Mouse (Mus musculus) midbrain, embryonic 16.5 days (tissue): ENCODE measurements around the gene AY074887. TPM values are rescaled to one million over a fixed set of nuclear protein-coding genes. Genes with fewer than 3 reads are reported as not detected.
"Not testable (repeated sequence)": the region's sequence is repeated elsewhere in the genome, so short reads cannot be mapped to it uniquely, and the experiment has no call there.

Experiments used
- ATAC-seq: fragments of 200-750 bp; cut with Nextera tagmentation; 2 replicates; pipeline ENCODE4 v1.8.0; 2017; ENCODE audit warnings: moderate TSS enrichment
- H3K27ac ChIP-seq: fragments of 300-500 bp; sonication (generic); 2 replicates; pipeline ENCODE4 v1.5.1; 2014; ENCODE audit warnings: mild to moderate bottlenecking, low read length, mixed read lengths
- H3K27me3 ChIP-seq: fragments of 300-500 bp; sonication (generic); 2 replicates; pipeline ENCODE4 v1.6.1; 2014; ENCODE audit warnings: low read depth, low read length, mixed read lengths; ENCODE audit not compliant: control insufficient read depth, insufficient read depth
- H3K36me3 ChIP-seq: fragments of 300-500 bp; sonication (generic); 2 replicates; pipeline ENCODE4 v1.6.1; 2014; ENCODE audit warnings: mild to moderate bottlenecking, low read length, moderate library complexity, mixed read lengths; ENCODE audit not compliant: control insufficient read depth, insufficient read depth
- H3K4me1 ChIP-seq: fragments of 300-500 bp; sonication (generic); 2 replicates; pipeline ENCODE4 v1.6.1; 2014; ENCODE audit warnings: mild to moderate bottlenecking, low read length, mixed read lengths; ENCODE audit not compliant: control insufficient read depth, insufficient read depth
- H3K4me2 ChIP-seq: fragments of 300-500 bp; sonication (generic); 2 replicates; pipeline ENCODE4 v1.6.1; 2014; ENCODE audit warnings: mild to moderate bottlenecking, low read length, mixed read lengths
- H3K4me3 ChIP-seq: fragments of 300-500 bp; sonication (generic); 2 replicates; pipeline ENCODE4 v1.5.1; 2014; ENCODE audit warnings: low read depth, mild to moderate bottlenecking, low read length, moderate library complexity, mixed read lengths
- H3K9ac ChIP-seq: fragments of 300-500 bp; sonication (generic); 2 replicates; pipeline ENCODE4 v1.6.1; 2014; ENCODE audit warnings: low read depth, low read length, mixed read lengths
- H3K9me3 ChIP-seq: fragments of 300-500 bp; sonication (generic); replicated peaks from 2 replicates; pipeline ENCODE4 v1.6.1; 2014; ENCODE audit warnings: mild to moderate bottlenecking, low read length, mixed read lengths; ENCODE audit not compliant: control insufficient read depth, poor library complexity, severe bottlenecking
- WGBS: fragments of 180-500 bp; shearing (Covaris S2); extraction: QIAGEN DNeasy Blood & Tissue Kit; methylation state at CpG from one replicate; pipeline ENCODE4 v1.1.7; 2014; 5-methylcytosine and 5-hydroxymethylcytosine counted together
- polyA plus RNA-seq: library from polyadenylated mRNA; unstranded; fragments of >200 nt; fragmentation: Nextera tagmentation; extraction: Ambion mirVana; gene quantifications from 2 replicates; pipeline ENCODE4 v1.2.1, GENCODE M21; 2015

Gene AY074887
- polyA plus RNA-seq, 1 experiment from 2014 or later = 1.2 TPM

DNA sequence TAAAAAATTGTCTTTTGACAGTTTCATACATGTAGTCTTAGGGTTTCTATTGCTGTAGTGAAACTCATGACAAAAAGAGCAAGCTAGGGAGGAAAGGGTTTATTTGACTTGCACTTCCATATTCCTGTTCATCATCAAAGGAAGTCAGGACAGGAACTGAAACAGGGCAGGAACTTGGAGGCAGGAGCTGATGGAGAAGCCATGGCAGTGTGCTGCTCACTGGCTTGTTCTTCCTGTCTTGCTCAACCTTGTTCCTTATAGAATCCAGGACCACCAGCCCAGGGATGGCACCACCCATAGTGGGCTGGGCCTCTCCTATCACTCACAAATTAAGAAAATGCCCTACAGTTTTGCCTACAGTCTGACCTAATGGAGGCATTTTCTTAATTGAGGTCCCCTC lies 12.9 kb upstream of the AY074887 start:
- ATAC-seq = no peak
- no peak overlapping the region for H3K27ac ChIP-seq
- no peaks in the 10 kb centered on the region for H3K27me3 ChIP-seq
- H3K4me1 ChIP-seq = no peaks in the 10 kb centered on the region
- H3K9me3 ChIP-seq = no peaks in the 10 kb centered on the region
- H3K4me2 ChIP-seq = no peak overlapping the region
- peaks cover 4% of the 10 kb centered on the region for H3K36me3 ChIP-seq
- no peak overlapping the region for H3K9ac ChIP-seq
- no peak overlapping the region for H3K4me3 ChIP-seq

DNA sequence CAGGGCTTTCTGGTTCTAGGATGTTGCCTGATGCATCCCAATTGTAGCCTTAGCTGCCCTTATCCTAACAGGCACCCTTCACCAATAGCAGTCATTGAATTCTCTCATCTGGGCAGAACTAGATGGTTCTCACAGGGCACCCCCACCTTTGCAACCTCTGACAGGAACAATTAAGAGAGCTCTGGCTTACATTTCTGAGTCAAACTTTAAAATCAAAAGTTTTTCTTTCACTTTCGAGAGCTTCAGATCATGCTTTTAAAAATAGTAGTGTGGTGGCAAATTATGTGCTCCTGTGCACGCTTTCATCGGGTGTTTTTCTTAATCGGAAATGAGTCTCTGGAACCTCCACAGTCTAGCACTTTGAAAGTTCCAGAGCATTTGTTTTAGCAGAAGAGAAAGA lies 10.3 kb upstream of the AY074887 start:
- no peak overlapping the region for H3K9ac ChIP-seq
- no peak overlapping the region for H3K4me3 ChIP-seq
- no peaks in the 10 kb centered on the region for H3K9me3 ChIP-seq
- no peaks in the 10 kb centered on the region for H3K27me3 ChIP-seq
- no peaks in the 10 kb centered on the region for H3K4me1 ChIP-seq
- H3K27ac ChIP-seq = no peak overlapping the region
- no peak for ATAC-seq
- H3K4me2 ChIP-seq = no peak overlapping the region
- WGBS = 91% methylated on average over 4 of the region's 4 CpGs
- H3K36me3 ChIP-seq = peaks cover 16% of the 10 kb centered on the region

DNA sequence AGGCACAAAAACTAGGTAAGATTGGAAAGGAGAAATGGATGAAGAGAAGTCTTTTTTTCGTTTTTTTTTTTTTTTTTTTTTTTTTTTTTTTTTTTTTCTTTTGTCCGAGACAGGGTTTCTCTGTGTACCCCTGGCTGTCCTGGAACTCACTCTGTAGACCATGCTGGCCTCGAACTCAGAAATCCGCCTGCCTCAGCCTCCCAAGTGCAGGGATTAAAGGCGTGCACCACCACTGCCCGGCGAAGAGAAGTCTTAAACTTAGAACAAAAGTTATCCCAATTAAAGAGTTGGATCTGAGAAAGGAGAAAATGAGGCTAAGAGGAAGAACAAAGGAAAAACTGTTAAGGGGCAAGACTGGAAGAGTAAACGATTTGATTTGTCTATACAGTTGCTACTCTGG lies 636 bp downstream of the AY074887 start:
- peak; percentile 54; the same call in 1 of the 2 replicates for ATAC-seq

DNA sequence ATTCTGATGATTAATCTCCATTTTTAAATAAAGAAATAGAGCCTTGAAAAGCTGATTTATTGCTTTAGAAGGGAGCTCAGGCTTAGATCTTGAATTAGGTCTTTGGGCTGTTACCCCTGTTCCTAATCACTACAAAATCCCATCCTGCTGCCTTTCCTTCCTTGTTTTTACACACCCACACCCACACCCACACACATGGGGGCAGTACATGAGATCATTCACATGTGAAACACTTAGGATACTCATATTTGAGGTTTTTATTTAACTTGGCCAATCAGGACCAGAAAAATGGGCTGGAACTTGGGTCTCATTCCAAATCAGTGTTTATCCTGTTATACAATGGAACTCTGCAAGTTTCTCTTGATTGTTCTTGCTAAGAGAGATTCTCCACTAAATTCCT lies 1.3 kb downstream of the AY074887 start:
- Histone ChIP-seq H3K36me3 (peaks cover 3% of the 10 kb centered on the region; the same call in 1 of the 2 replicates), H3K9me3 (no peaks in the 10 kb centered on the region), H3K9ac (no peak overlapping the region), H3K4me2 (no peak overlapping the region), H3K4me3 (no peak overlapping the region), H3K27me3 (no peaks in the 10 kb centered on the region), H3K27ac (no peak overlapping the region), H3K4me1 (peaks cover 18% of the 10 kb centered on the region)
- no peak for ATAC-seq

More for the DNA sequence above, 636 bp downstream of the AY074887 start:
- Histone ChIP-seq H3K4me2 (peak overlapping the region; percentile 70), H3K27ac (peak overlapping the region; percentile 95), H3K4me3 (peak overlapping the region; percentile 99), H3K4me1 (peaks cover 18% of the 10 kb centered on the region)
- H3K36me3 ChIP-seq, H3K27me3 ChIP-seq, H3K9ac ChIP-seq, H3K9me3 ChIP-seq: not testable (repeated sequence)
- WGBS = 57% methylated on average over 8 of the region's 8 CpGs

DNA sequence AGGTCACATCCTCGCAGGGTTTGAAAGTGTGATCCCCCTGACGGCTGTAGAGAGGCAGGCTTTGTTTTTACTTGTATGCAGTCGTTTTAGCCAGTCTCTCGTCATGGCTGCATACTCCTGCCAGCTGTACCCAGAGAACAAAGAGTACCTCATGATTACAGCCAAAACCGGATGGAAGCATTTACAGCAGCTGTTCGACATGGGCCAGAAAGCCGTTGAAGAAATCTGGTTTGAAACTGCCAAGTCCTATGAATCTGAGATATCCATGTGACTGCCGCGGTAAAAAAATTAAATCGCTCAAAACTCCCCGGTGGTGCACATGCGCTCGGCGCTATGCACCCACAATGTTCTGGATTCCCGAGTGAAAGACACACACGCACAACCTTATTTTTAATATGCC lies 4.5 kb downstream of the AY074887 start:
- 81% methylated on average over 16 of the region's 16 CpGs for WGBS
- Histone ChIP-seq H3K4me2 (no peak overlapping the region), H3K27ac (no peak overlapping the region)

DNA sequence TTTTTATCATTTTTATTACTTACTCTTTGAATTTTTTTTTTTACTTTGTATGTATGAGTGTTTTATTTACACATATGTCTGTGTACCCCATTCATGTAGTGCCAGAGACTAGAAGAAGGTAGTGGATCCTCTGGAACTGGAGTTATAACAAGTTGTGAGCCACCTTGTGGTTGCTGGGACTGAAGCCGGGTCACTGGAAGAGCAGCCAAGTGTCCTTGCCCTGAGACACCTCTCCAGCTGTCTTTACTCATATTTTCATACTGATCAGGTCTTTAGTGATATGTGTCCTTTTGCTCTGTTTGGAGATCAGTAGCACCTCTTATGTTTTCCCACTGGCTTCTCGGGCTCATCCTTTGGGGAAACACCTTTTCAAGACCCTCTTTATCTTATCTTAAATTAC lies 6.3 kb downstream of the AY074887 start:
- no peak for ATAC-seq
- Histone ChIP-seq H3K27ac (no peak overlapping the region), H3K36me3 (no peaks in the 10 kb centered on the region), H3K9ac (no peak overlapping the region), H3K9me3 (no peaks in the 10 kb centered on the region), H3K4me1 (no peaks in the 10 kb centered on the region), H3K27me3 (no peaks in the 10 kb centered on the region), H3K4me3 (no peak overlapping the region), H3K4me2 (no peak overlapping the region)
- WGBS = 86% methylated on average over 2 of the region's 2 CpGs

More for the DNA sequence above, 4.5 kb downstream of the AY074887 start:
- H3K27me3 ChIP-seq = no peaks in the 10 kb centered on the region
- no peak overlapping the region for H3K9ac ChIP-seq
- no peaks in the 10 kb centered on the region for H3K36me3 ChIP-seq
- peaks cover 1% of the 10 kb centered on the region; the same call in 1 of the 2 replicates for H3K4me1 ChIP-seq
- ATAC-seq = no peak
- H3K4me3 ChIP-seq = no peak overlapping the region
- H3K9me3 ChIP-seq = no peaks in the 10 kb centered on the region

DNA sequence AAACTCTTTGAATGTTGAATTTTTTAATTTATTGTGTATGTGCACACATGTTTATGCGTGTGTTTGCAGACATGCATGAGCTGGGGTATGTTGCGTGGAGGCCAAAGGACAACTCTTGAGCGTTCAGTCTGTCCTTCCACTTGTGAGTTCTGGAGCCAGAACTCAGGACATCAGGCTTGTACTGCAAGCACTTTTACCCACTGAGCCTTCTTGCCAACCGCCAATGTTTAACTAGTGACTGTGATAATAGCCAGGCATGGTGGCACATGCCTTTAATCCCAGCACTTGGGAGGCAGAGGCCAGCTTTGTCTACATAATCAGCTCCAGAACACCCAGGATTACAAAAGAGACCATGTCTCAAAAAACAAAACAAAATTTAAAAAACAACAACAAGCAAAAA lies 8.7 kb downstream of the AY074887 start:
- H3K9me3 ChIP-seq = no peaks in the 10 kb centered on the region
- H3K4me2 ChIP-seq = no peak overlapping the region
- 91% methylated on average over 4 of the region's 4 CpGs for WGBS
- H3K36me3 ChIP-seq = no peaks in the 10 kb centered on the region
- no peak for ATAC-seq
- H3K4me3 ChIP-seq = no peak overlapping the region
- no peak overlapping the region for H3K9ac ChIP-seq
- no peaks in the 10 kb centered on the region for H3K27me3 ChIP-seq
- H3K4me1 ChIP-seq = no peaks in the 10 kb centered on the region
- no peak overlapping the region for H3K27ac ChIP-seq

DNA sequence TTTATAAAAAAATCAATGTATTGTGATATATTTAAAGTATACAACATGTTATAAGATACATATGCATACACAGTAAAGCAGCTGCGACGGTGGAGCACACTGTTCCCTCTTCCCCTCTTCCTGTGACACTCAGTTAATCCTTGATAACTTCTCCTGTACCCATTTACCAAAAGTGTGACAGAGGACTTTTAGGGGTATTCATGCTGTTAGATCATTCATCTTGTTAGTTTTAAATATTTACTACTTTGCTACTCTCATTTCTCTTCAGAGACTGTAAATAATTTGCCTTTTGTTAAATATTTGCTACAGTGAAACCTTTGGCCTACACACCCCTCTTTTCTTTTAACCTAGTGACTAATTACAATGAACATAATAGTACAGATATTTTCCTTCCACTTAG lies 18.4 kb downstream of the AY074887 start:
- H3K27me3 ChIP-seq = no peaks in the 10 kb centered on the region
- ATAC-seq = no peak
- WGBS = 66% methylated on average over 2 of the region's 2 CpGs

DNA sequence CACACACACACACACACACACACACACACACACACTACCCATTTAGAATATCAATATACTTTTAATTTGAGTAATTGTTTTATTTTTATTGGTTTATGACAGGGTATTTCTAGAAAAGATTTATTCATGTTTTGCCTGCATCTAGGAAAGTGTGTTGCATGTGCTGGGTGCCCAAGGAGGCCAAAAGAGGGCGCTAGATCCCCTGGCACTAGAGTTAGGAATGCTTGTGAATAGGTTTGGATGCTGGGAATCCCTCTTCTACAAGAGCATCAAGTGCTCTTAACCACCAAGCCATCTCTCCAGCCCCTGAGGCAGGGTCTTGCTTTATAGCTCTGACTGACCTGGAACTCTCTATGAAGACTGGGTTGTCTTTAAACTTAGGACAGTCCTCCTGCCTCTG lies 19.0 kb downstream of the AY074887 start:
- Histone ChIP-seq H3K9me3 (no peaks in the 10 kb centered on the region), H3K4me2 (no peak overlapping the region), H3K4me3 (no peak overlapping the region), H3K36me3 (no peaks in the 10 kb centered on the region), H3K27me3 (no peaks in the 10 kb centered on the region), H3K9ac (no peak overlapping the region), H3K4me1 (no peaks in the 10 kb centered on the region), H3K27ac (no peak overlapping the region)
- no peak for ATAC-seq
- 5% methylated on average over 1 of the region's 1 CpGs for WGBS

More for the DNA sequence above, 18.4 kb downstream of the AY074887 start:
- H3K27ac ChIP-seq = no peak overlapping the region
- no peak overlapping the region for H3K4me2 ChIP-seq
- H3K9me3 ChIP-seq = no peaks in the 10 kb centered on the region
- H3K36me3 ChIP-seq = no peaks in the 10 kb centered on the region
- no peak overlapping the region for H3K4me3 ChIP-seq
- H3K4me1 ChIP-seq = no peaks in the 10 kb centered on the region
- H3K9ac ChIP-seq = no peak overlapping the region

DNA sequence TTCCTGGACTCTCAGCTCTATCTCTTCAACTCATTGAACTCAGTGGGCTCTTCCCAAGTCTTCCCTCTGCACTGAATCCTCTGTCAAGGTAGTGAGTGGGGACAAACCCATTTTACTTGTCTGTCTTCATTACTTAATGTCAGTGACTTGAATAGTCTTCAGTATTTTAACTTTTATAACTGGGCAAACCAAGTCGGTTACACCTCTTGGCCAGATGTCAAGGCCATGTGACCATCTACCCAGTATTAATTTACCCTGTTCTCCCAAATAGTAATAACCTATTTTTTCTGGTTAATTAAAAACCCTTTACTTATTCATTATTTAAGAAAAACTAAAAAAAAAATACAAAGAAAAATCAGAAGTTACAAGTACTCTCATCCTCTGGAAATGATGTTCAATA lies 20.1 kb downstream of the AY074887 start:
- ATAC-seq = no peak
- WGBS = 93% methylated on average over 1 of the region's 1 CpGs
- H3K9ac ChIP-seq = no peak overlapping the region
- no peaks in the 10 kb centered on the region for H3K36me3 ChIP-seq
- no peak overlapping the region for H3K4me3 ChIP-seq
- H3K4me1 ChIP-seq = no peaks in the 10 kb centered on the region
- no peak overlapping the region for H3K27ac ChIP-seq
- H3K9me3 ChIP-seq = no peaks in the 10 kb centered on the region
- no peak overlapping the region for H3K4me2 ChIP-seq
- H3K27me3 ChIP-seq = no peaks in the 10 kb centered on the region
